Mouse (Mus musculus): Measurements from ENCODE around the gene Cyfip2. TPM values are rescaled to one million over a fixed set of nuclear protein-coding genes. Genes with fewer than 3 reads are reported as not detected.

The Cyfip2 gene
- polyA plus RNA-seq, 2 experiments: 6.5 to 7.8 TPM

GRCm38 (mm10) chr11:46347756-46348155 lies 35.1 kb upstream of the Cyfip2 start:
- Histone ChIP-seq H3K36me3 (ENCODE audit: control insufficient read depth, insufficient read depth, low read length) (no peaks in the 10 kb centered on the region), H3K4me3 (replicated peaks; ENCODE audit: low read length) (no peak overlapping the region), H3K9me3 (ENCODE audit: control insufficient read depth, low read length) (no peaks in the 10 kb centered on the region), H3K9ac (ENCODE audit: low read depth, low read length, severe bottlenecking) (no peak overlapping the region), H3K4me1 (ENCODE audit: control insufficient read depth, insufficient read depth, low read length) (peaks cover 17% of the 10 kb centered on the region), H3K27ac (replicated peaks; ENCODE audit: low read depth, low read length) (no peak overlapping the region), H3K27me3 (ENCODE audit: control insufficient read depth, insufficient read depth, low read length) (no peaks in the 10 kb centered on the region), H3K4me2 (replicated peaks; ENCODE audit: low read depth, low read length, severe bottlenecking) (no peak overlapping the region)
- no peak for DNase-seq (ENCODE audit: low spot score)
- no peak for TF ChIP-seq POLR2A (IDR thresholded peaks at IDR 0.05; ENCODE audit: borderline replicate concordance, extremely low read depth, insufficient read depth, insufficient read length)
- WGBS: 59% methylated on average over 5 of the region's 5 CpGs
- no peak for ATAC-seq (ENCODE audit: low FRiP score, low read depth)

- Histone ChIP-seq H3K27ac (replicated peaks; ENCODE audit: low read depth, low read length) (no peak overlapping the region), H3K4me1 (ENCODE audit: control insufficient read depth, insufficient read depth, low read length) (peaks cover 8% of the 10 kb centered on the region; the same call in 1 of the 2 replicates), H3K9ac (ENCODE audit: low read depth, low read length, severe bottlenecking) (no peak overlapping the region), H3K4me3 (replicated peaks; ENCODE audit: low read length) (no peak overlapping the region), H3K36me3 (ENCODE audit: control insufficient read depth, insufficient read depth, low read length) (no peaks in the 10 kb centered on the region), H3K4me2 (replicated peaks; ENCODE audit: low read depth, low read length, severe bottlenecking) (no peak overlapping the region), H3K27me3 (ENCODE audit: control insufficient read depth, insufficient read depth, low read length) (no peaks in the 10 kb centered on the region), H3K9me3 (ENCODE audit: control insufficient read depth, low read length) (no peaks in the 10 kb centered on the region)
- no peak for DNase-seq (ENCODE audit: low spot score)
- no peak for ATAC-seq (ENCODE audit: low FRiP score, low read depth)
- 36% methylated on average over 5 of the region's 5 CpGs for WGBS
- no peak for TF ChIP-seq POLR2A (IDR thresholded peaks at IDR 0.05; ENCODE audit: borderline replicate concordance, extremely low read depth, insufficient read depth, insufficient read length)
Measured at GRCm38 (mm10) chr11:46343886-46344546, 31.4 kb upstream of the Cyfip2 start.

- H3K4me1 ChIP-seq (ENCODE audit: control insufficient read depth, insufficient read depth, low read length): no peaks in the 10 kb centered on the region
- no peaks in the 10 kb centered on the region for H3K9me3 ChIP-seq (ENCODE audit: control insufficient read depth, low read length)
- H3K27ac ChIP-seq (replicated peaks; ENCODE audit: low read depth, low read length): no peak overlapping the region
- no peak for DNase-seq (ENCODE audit: low spot score)
- no peak overlapping the region for H3K9ac ChIP-seq (ENCODE audit: low read depth, low read length, severe bottlenecking)
- no peak overlapping the region for H3K4me2 ChIP-seq (replicated peaks; ENCODE audit: low read depth, low read length, severe bottlenecking)
- WGBS: 93% methylated on average over 4 of the region's 4 CpGs
- no peaks in the 10 kb centered on the region for H3K36me3 ChIP-seq (ENCODE audit: control insufficient read depth, insufficient read depth, low read length)
- H3K27me3 ChIP-seq (ENCODE audit: control insufficient read depth, insufficient read depth, low read length): no peaks in the 10 kb centered on the region
- ATAC-seq (ENCODE audit: low FRiP score, low read depth): no peak
- TF ChIP-seq POLR2A (IDR thresholded peaks at IDR 0.05; ENCODE audit: borderline replicate concordance, extremely low read depth, insufficient read depth, insufficient read length): no peak
- no peak overlapping the region for H3K4me3 ChIP-seq (replicated peaks; ENCODE audit: low read length)
Measured at GRCm38 (mm10) chr11:46341960-46342359, 29.3 kb upstream of the Cyfip2 start.

GRCm38 (mm10) chr11:46336020-46336419 lies 23.4 kb upstream of the Cyfip2 start:
- 80% methylated on average over 4 of the region's 5 CpGs for whole genome bisulfite sequencing
- ATAC-seq (ENCODE audit: low FRiP score, low read depth) (no peak), DNase-seq (ENCODE audit: low spot score) (no peak)
- Histone ChIP-seq H3K9me3 (ENCODE audit: control insufficient read depth, low read length) (no peaks in the 10 kb centered on the region), H3K27ac (replicated peaks; ENCODE audit: low read depth, low read length) (no peak overlapping the region), H3K4me1 (ENCODE audit: control insufficient read depth, insufficient read depth, low read length) (no peaks in the 10 kb centered on the region), H3K9ac (ENCODE audit: low read depth, low read length, severe bottlenecking) (no peak overlapping the region), H3K4me3 (replicated peaks; ENCODE audit: low read length) (no peak overlapping the region), H3K4me2 (replicated peaks; ENCODE audit: low read depth, low read length, severe bottlenecking) (no peak overlapping the region), H3K27me3 (ENCODE audit: control insufficient read depth, insufficient read depth, low read length) (no peaks in the 10 kb centered on the region), H3K36me3 (ENCODE audit: control insufficient read depth, insufficient read depth, low read length) (no peaks in the 10 kb centered on the region)
- no peak for TF ChIP-seq POLR2A (IDR thresholded peaks at IDR 0.05; ENCODE audit: borderline replicate concordance, extremely low read depth, insufficient read depth, insufficient read length)

- Histone ChIP-seq H3K27ac (replicated peaks; ENCODE audit: low read depth, low read length) (no peak overlapping the region), H3K4me1 (ENCODE audit: control insufficient read depth, insufficient read depth, low read length) (no peaks in the 10 kb centered on the region), H3K9ac (ENCODE audit: low read depth, low read length, severe bottlenecking) (no peak overlapping the region), H3K27me3 (ENCODE audit: control insufficient read depth, insufficient read depth, low read length) (no peaks in the 10 kb centered on the region), H3K4me2 (replicated peaks; ENCODE audit: low read depth, low read length, severe bottlenecking) (no peak overlapping the region), H3K4me3 (replicated peaks; ENCODE audit: low read length) (no peak overlapping the region), H3K36me3 (ENCODE audit: control insufficient read depth, insufficient read depth, low read length) (no peaks in the 10 kb centered on the region), H3K9me3 (ENCODE audit: control insufficient read depth, low read length) (no peaks in the 10 kb centered on the region)
- TF ChIP-seq POLR2A (IDR thresholded peaks at IDR 0.05; ENCODE audit: borderline replicate concordance, extremely low read depth, insufficient read depth, insufficient read length): no peak
- DNase-seq (ENCODE audit: low spot score) (no peak), ATAC-seq (ENCODE audit: low FRiP score, low read depth) (no peak)
- WGBS: 91% methylated on average over 8 of the region's 8 CpGs
Measured at GRCm38 (mm10) chr11:46332217-46332616, 19.6 kb upstream of the Cyfip2 start.
